Mouse (Mus musculus) thymus, postnatal 0 days (tissue): ENCODE data around the gene Cd300ld4. TPM values are rescaled to one million over a fixed set of nuclear protein-coding genes. Genes with fewer than 3 reads are reported as not detected.
"Not testable (repeated sequence)": the region's sequence is repeated elsewhere in the genome, so short reads cannot be mapped to it uniquely, and the experiment has no call there.

ENCODE experiments used
- DNase-seq: peaks from one replicate; pipeline ENCODE4 v3.0.0-alpha.2; 2015; ENCODE audit warnings: low spot score
- polyA plus RNA-seq: library from polyadenylated mRNA; unstranded; fragments of >200 nt; fragmentation: Nextera tagmentation; extraction: Ambion mirVana; gene quantifications from 2 replicates; pipeline ENCODE4 v1.2.1, GENCODE M21; 2015

Cd300ld4 gene
- polyA plus RNA-seq, result 0.48 TPM in 1 of 2 replicates, not detected in the other

- DNase-seq, result not testable (repeated sequence)
These were observed at the start of gene Cd300ld4 for GRCm38 (mm10) chr11:115026912-115027311. Cd300ld4 (minus strand) TSS chr11:115027012.

- no peak for DNase-seq
These were observed 49.0 kb upstream of the Cd300ld4 start for GRCm38 (mm10) chr11:115075859-115076258.

DNA sequence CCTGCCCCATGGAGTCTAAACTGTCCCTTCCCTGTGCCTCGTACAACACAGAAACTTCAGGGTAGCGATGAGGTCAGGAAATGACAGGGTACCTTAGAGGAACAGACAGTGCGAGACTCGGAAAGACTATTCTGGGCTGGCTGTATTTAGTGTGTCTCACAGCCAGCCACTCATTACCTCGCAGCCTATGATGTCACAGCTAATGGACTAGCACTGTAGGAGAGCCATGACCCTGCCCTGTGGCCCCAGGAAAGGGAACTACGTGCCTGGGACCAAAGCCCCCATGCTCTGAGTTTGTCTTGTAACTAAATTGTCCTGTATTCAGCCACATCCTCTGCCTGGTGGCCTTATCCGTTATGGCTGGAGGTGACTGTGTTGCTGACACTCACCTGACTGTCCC lies 48.6 kb upstream of the Cd300ld4 start:
- DNase-seq, result no peak

DNA sequence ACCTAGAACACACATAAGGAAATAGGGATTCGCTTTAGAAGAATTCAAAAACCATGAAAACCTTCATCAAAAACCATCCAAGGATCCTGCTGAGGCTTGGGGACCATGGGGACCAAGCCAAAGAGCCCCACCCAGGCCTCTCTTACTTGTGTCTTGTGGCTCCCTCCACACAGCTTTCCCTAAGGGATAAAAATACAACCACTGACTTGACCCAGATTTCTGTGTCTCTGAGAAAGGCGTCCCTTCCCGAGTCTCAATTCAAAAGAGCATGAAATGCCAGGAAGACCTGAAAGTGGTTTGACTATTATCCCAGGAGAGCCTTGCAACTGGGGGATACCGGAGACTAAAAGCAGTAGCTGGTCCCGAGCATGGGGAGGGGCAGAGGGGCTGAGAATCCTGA lies 46.2 kb upstream of the Cd300ld4 start:
- DNase-seq, result no peak

GRCm38 (mm10) chr11:115071631-115072294 lies 45.0 kb upstream of the Cd300ld4 start:
- no peak for DNase-seq

DNA sequence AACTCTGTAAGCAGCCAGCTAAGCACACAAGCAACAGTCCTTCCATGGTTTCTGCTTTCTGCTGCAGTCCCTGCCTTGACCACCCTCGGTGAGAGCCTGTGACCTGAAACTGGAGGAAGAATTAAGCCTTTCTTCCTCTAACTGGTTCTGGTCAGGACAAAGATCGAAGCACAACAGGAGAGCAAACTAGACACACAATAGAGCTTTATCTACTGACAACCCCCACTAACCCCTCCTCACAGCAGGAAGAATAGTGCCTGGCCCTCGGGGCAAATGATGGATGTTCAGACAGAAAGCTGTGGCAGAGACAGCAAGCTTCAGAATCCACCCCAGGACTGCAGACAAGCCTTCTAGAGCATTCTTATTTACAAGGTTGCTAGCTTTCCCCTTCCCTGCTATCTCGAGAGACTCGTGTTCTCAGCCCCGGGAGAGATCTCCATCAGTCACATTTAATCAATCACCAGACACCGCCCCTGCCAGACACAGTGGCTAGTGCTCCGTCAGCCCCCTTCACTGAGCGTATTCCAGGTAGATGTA lies 44.3 kb upstream of the Cd300ld4 start:
- no peak for DNase-seq

DNA sequence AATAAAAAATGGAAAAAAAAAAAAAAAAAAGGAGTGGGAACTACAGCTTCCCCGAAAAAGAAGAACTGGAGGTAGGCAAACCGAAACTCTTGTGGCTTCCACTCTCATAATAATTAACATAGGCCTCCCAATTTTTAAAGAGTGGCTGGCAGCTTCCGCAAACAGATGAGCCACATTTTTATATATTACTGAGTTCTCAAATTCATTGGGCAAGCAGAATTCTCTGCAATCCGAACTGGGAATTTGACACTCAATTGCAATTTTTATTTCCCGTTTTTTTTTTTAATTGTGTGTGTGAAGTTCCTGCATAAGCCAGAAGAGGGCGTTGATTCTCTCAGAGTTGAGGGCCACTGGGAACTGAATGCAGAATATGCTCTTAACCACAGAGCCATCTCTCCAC lies 40.0 kb upstream of the Cd300ld4 start:
- DNase-seq, result no peak

DNA sequence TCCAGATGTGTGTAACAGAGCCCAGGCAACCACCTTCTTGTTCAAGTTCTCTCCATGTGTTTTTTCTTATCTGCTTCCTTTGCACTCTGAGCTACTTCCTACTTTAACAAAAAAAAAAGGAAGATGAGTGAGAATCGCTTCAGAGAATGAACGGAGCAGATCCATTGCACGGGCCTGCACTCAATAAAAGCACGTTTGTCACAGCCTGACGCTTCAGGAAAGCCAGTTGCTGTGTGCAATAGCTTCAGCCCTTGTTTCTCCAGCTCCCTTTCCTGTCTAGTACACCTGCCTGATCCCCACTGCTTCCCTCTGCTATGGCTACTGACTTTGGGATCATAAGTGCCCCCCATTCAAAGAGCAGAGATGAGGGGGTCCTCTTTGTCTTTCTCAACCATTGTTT lies 35.3 kb upstream of the Cd300ld4 start, which contains the start of gene Cd300e:
Cd300e (minus strand) TSS at position 101 of the 400 bp plus-strand sequence.
- DNase-seq, result no peak

- no peak for DNase-seq
These were observed 33.0 kb upstream of the Cd300ld4 start for GRCm38 (mm10) chr11:115059797-115060196.

GRCm38 (mm10) chr11:115058701-115059100 lies 31.9 kb upstream of the Cd300ld4 start:
- no peak for DNase-seq

GRCm38 (mm10) chr11:115054537-115054936 lies 27.7 kb upstream of the Cd300ld4 start:
- no peak for DNase-seq

GRCm38 (mm10) chr11:115052991-115053390 lies 26.2 kb upstream of the Cd300ld4 start:
- no peak for DNase-seq

GRCm38 (mm10) chr11:115052206-115052605 lies 25.4 kb upstream of the Cd300ld4 start:
- peak; percentile 79 for DNase-seq

DNA sequence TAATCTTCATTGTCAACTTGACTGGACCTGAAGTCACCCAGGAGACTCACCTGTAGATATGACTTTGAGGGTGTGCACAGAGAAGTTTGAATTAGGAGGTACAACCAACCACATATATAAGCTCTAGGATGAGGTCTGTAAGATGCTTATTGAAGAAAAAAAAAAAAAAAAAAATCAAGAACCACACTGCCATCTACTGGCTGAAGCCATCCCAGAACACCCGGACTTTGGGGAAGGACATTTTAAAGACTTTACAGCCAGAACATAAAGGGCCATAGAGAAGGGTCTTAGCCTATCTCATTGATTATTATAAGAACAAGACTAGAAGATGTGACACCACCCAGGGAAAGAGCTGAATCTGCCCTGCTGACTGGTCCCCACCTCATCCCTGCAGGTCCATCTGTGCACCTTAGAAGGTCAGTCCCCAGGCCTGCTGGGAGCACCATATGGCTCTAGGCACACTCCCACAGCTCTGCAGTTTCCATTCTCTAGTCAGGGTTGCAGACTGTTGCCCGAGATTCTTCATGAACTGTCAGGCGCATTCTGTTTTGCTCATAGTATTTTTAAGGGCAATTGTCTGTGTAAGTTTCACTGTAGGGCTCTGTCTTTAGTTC lies 22.6 kb upstream of the Cd300ld4 start:
- no peak for DNase-seq

- DNase-seq, result no peak
These were observed 21.4 kb upstream of the Cd300ld4 start, which contains the start of gene Cd300ld3 for GRCm38 (mm10) chr11:115048259-115048658. Cd300ld3 (minus strand) TSS chr11:115048409.

- not testable (repeated sequence) for DNase-seq
These were observed 10.9 kb upstream of the Cd300ld4 start, which contains the start of gene Cd300ld5 for GRCm38 (mm10) chr11:115037669-115038068. Cd300ld5 (minus strand) TSS chr11:115037769.

DNA sequence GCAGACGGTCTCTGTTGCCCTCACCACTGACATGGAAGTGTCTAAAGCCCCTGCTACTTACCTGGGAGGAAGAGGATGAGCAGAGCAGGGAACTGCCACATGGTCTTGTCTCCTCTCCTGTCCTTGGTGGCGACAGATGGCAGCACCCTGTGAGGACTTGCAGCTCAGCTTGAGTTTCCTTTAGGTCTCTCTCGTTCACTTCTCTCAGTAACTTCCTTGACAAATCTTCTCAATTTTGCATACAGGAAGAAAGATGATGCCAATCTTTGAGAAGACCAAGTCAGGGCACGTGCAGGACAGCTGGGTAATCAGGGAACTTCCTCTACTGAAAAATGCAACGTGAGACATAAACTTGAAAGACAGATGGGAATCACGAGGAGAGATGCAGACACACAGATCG lies 10.7 kb downstream of the Cd300ld4 start, which contains the start of gene Cd300ld2:
Cd300ld2 (minus strand) TSS at position 101 of the 400 bp plus-strand sequence.
- not testable (repeated sequence) for DNase-seq

DNA sequence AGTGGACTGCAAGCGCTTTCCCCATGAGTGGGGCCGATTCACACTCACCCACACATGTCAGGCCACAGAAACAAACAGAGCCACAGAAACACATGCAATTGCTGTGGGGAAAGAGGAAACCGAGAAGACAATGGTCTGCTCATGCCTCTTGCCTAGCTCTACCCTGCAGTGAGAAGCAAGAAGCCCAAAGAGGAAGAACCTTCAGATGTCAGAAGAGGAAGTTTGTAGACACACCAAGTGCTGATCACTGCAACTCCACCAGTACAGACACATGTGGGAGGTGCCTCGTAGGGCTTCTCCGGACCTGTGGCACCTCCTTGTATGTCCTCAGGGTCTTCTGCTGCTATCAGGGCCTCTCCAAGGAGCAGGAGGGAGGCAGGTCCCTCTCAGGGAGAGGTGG lies 22.7 kb downstream of the Cd300ld4 start:
- DNase-seq, result no peak

GRCm38 (mm10) chr11:115001474-115002040 lies 25.3 kb downstream of the Cd300ld4 start, which contains the start of gene Cd300c2:
Cd300c2 (minus strand) TSS chr11:115001880.
- DNase-seq, result no peak

DNA sequence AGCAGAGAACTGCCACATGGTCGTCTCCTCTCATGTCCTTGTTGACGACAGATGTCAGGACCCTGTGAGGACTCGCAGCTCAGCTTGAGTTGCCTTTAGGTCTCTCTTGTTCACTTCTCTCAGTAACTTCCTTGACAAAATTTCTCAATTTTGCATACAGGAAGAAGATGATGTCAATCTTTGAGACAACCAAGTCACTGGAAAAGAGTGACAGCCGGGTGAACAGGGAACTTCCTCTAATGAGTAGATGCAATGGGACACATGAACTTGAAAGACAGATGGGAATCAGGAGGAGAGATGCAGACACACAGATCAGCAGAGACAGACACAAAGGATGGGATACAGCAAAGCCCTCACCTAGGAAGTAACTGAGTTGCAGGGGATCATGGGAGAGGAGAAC lies 37.0 kb downstream of the Cd300ld4 start, which contains the start of gene Cd300ld:
Cd300ld (minus strand) TSS at position 130 of the 400 bp plus-strand sequence.
- no peak for DNase-seq

DNA sequence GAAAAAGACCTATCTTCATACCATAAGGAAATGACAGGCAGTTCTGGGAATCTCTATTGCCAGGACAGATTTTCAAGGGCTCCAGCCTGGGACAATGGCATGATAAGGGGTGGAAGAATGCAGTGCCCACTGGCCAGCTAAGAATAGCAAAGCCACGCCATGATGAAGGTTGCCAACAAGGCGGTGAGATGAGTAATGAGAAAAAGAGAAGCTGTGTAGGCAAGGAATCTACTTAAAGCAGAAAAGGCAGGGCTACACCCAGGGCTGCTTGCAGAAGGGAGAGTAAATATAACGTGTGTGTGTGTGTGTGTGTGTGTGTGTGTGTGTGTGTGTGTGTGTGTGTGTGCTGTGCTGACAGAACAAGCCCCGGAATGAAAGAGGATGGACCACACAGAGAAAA lies 44.9 kb downstream of the Cd300ld4 start:
- DNase-seq, result no peak

GRCm38 (mm10) chr11:114972726-114973125 lies 54.1 kb downstream of the Cd300ld4 start:
- no peak for DNase-seq
